Mouse (Mus musculus): ENCODE data around the gene Ptpn12. TPM values are rescaled to one million over a fixed set of nuclear protein-coding genes. Genes with fewer than 3 reads are reported as not detected.

Gene Ptpn12
- total RNA-seq (2022): 10 to 100 TPM; 27.1 to 32.0 (median 27.8) TPM

- peak; percentile 97 for DNase-seq (ENCODE audit: low spot score)
Observed at GRCm38 (mm10) chr5:21055820-21056531, at the start of gene Ptpn12. TSS of gene Ptpn12 (minus strand) at chr5:21055911.

GRCm38 (mm10) chr5:21091179-21091578 is 35.5 kb upstream of the Ptpn12 start:
- DNase-seq (ENCODE audit: low spot score): no peak

- DNase-seq (ENCODE audit: low spot score): no peak
Observed at GRCm38 (mm10) chr5:21057217-21057616, 1.5 kb upstream of the Ptpn12 start.

- DNase-seq (ENCODE audit: low spot score): no peak
Observed at GRCm38 (mm10) chr5:21056595-21056994, 884 bp upstream of the Ptpn12 start.

- peak; percentile 44 for DNase-seq (ENCODE audit: low spot score)
Observed at GRCm38 (mm10) chr5:21055071-21055819, 466 bp downstream of the Ptpn12 start.

GRCm38 (mm10) chr5:21054472-21055070 is 1.1 kb downstream of the Ptpn12 start:
- DNase-seq (ENCODE audit: low spot score): peak; percentile 90

GRCm38 (mm10) chr5:21053571-21054307 is 2.0 kb downstream of the Ptpn12 start:
- no peak for DNase-seq (ENCODE audit: low spot score)

- no peak for DNase-seq (ENCODE audit: low spot score)
Observed at GRCm38 (mm10) chr5:21052521-21052920, 3.2 kb downstream of the Ptpn12 start.

GRCm38 (mm10) chr5:21050770-21051122 is 5.0 kb downstream of the Ptpn12 start:
- no peak for DNase-seq (ENCODE audit: low spot score)

GRCm38 (mm10) chr5:21050061-21050769 is 5.5 kb downstream of the Ptpn12 start:
- no peak for DNase-seq (ENCODE audit: low spot score)

- no peak for DNase-seq (ENCODE audit: low spot score)
Observed at GRCm38 (mm10) chr5:21049006-21049405, 6.7 kb downstream of the Ptpn12 start.

- no peak for DNase-seq (ENCODE audit: low spot score)
Observed at GRCm38 (mm10) chr5:21047114-21047513, 8.6 kb downstream of the Ptpn12 start.

- DNase-seq (ENCODE audit: low spot score): no peak
Observed at GRCm38 (mm10) chr5:21046150-21047048, 9.3 kb downstream of the Ptpn12 start.

GRCm38 (mm10) chr5:21045462-21045861 is 10.2 kb downstream of the Ptpn12 start:
- no peak for DNase-seq (ENCODE audit: low spot score)

- no peak for DNase-seq (ENCODE audit: low spot score)
Observed at GRCm38 (mm10) chr5:21038100-21038499, 17.6 kb downstream of the Ptpn12 start.

- DNase-seq (ENCODE audit: low spot score): no peak
Observed at GRCm38 (mm10) chr5:21035689-21036480, 19.8 kb downstream of the Ptpn12 start.

GRCm38 (mm10) chr5:21034388-21034966 is 21.2 kb downstream of the Ptpn12 start:
- DNase-seq (ENCODE audit: low spot score): no peak

- no peak for DNase-seq (ENCODE audit: low spot score)
Observed at GRCm38 (mm10) chr5:21033382-21034056, 22.2 kb downstream of the Ptpn12 start.

GRCm38 (mm10) chr5:21032626-21033025 is 23.1 kb downstream of the Ptpn12 start:
- DNase-seq (ENCODE audit: low spot score): no peak
